Mouse (Mus musculus): ENCODE results near the gene Ttyh3.

Ttyh3 gene

GRCm38 (mm10) chr5:140633432-140633831 lies 15.4 kb downstream of the Ttyh3 start:
- no peak for DNase-seq (ENCODE audit: low read depth, low spot score)

- no peak for DNase-seq (ENCODE audit: low read depth, low spot score)
Observed at GRCm38 (mm10) chr5:140628995-140629394, 19.8 kb downstream of the Ttyh3 start.

- no peak for DNase-seq (ENCODE audit: low read depth, low spot score)
Observed at GRCm38 (mm10) chr5:140627580-140627979, 21.3 kb downstream of the Ttyh3 start.

GRCm38 (mm10) chr5:140624961-140625360 lies 23.9 kb downstream of the Ttyh3 start:
- no peak for DNase-seq (ENCODE audit: low read depth, low spot score)

GRCm38 (mm10) chr5:140624238-140624637 lies 24.6 kb downstream of the Ttyh3 start:
- DNase-seq (ENCODE audit: low read depth, low spot score): no peak

GRCm38 (mm10) chr5:140623791-140624190 lies 25.0 kb downstream of the Ttyh3 start:
- no peak for DNase-seq (ENCODE audit: low read depth, low spot score)

GRCm38 (mm10) chr5:140622978-140623670 lies 25.7 kb downstream of the Ttyh3 start:
- no peak for DNase-seq (ENCODE audit: low read depth, low spot score)

GRCm38 (mm10) chr5:140621517-140621916 lies 27.3 kb downstream of the Ttyh3 start:
- no peak for DNase-seq (ENCODE audit: low read depth, low spot score)

- DNase-seq (ENCODE audit: low read depth, low spot score): no peak
Observed at GRCm38 (mm10) chr5:140621092-140621491, 27.7 kb downstream of the Ttyh3 start.

GRCm38 (mm10) chr5:140619895-140620736 lies 28.7 kb downstream of the Ttyh3 start:
- DNase-seq (ENCODE audit: low read depth, low spot score): no peak

GRCm38 (mm10) chr5:140619151-140619771 lies 29.6 kb downstream of the Ttyh3 start:
- no peak for DNase-seq (ENCODE audit: low read depth, low spot score)

- no peak for DNase-seq (ENCODE audit: low read depth, low spot score)
Observed at GRCm38 (mm10) chr5:140617714-140618113, 31.1 kb downstream of the Ttyh3 start.

GRCm38 (mm10) chr5:140616691-140617090 lies 32.1 kb downstream of the Ttyh3 start:
- no peak for DNase-seq (ENCODE audit: low read depth, low spot score)

- DNase-seq (ENCODE audit: low read depth, low spot score): no peak
Observed at GRCm38 (mm10) chr5:140616110-140616503, 32.7 kb downstream of the Ttyh3 start.

GRCm38 (mm10) chr5:140615321-140616109 lies 33.3 kb downstream of the Ttyh3 start:
- no peak for DNase-seq (ENCODE audit: low read depth, low spot score)

- DNase-seq (ENCODE audit: low read depth, low spot score): no peak
Observed at GRCm38 (mm10) chr5:140614837-140615236, 34.0 kb downstream of the Ttyh3 start.

- DNase-seq (ENCODE audit: low read depth, low spot score): no peak
Observed at GRCm38 (mm10) chr5:140614141-140614540, 34.7 kb downstream of the Ttyh3 start.

GRCm38 (mm10) chr5:140612191-140612590 lies 36.6 kb downstream of the Ttyh3 start:
- DNase-seq (ENCODE audit: low read depth, low spot score): no peak

- no peak for DNase-seq (ENCODE audit: low read depth, low spot score)
Observed at GRCm38 (mm10) chr5:140611611-140612185, 37.1 kb downstream of the Ttyh3 start.

GRCm38 (mm10) chr5:140611021-140611583 lies 37.7 kb downstream of the Ttyh3 start:
- DNase-seq (ENCODE audit: low read depth, low spot score): no peak
